In the genomic region with DNA sequence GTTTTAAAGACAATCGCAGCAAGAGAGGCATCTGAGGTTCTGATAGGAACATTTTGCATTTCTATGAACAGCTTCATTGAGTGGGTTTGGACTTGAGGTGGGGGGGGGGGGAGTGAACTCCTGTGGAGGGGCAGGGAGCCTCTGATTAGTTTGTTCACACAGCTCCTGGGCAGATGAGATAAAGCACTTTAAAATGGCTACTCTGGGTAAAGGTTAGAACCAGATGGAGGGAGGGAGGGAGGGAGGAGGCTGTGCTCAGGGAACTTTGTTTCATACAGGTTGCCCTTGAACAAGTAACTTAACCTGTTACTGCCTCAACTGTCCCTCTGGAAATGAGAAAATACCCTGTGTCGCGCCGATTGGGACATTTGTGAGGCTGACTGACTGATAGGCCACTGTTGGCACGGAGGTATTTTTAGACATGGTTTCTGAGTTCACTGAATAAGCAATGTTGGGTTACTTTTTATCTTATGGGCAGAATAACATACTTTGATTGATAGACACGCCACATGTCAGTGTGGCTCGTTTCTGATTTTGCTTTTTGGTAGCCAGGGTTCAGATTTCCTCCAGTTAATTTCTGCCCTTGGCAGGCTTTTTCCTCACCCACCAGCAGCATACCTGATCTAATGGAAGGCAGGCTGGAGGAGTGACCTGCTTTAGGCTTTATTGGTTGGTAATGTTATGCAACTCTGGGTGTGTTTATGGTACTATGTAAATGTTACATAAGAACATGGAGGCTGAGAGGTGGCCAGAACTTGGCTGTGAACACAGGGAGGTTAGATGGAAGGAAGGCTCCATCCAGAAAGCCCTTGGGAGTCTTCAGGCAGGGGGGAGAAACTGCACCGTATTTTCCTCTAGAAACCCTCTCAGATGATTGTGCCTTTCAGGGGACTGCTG, we compare ENCODE assay signal across 9 mouse cellular contexts. TPM values are rescaled to one million over a fixed set of nuclear protein-coding genes. Genes with fewer than 3 reads are reported as not detected.
DNase-seq lines count a peak whose midpoint lies in the region; ATAC-seq lines count a peak whose summit lies in the region.
"Had no signal": no experiment of that assay in that cellular context is flagged by ENCODE, and none has a peak within 500 bp of the region (broad histone marks: within the 10 kb centered on the region; RNA-seq: fewer than 3 reads in every experiment).

No protein-coding gene starts in this region.

- H3K27me3 ChIP-seq in neural tube, embryonic 12.5 days (replicated peaks), result no peaks in the 10 kb centered on the region
- H3K27me3 ChIP-seq in liver, embryonic 13.5 days, result peaks cover 28% of the 10 kb centered on the region

- no peak overlapping the region for H3K27ac ChIP-seq in neural tube, embryonic 12.5 days
- H3K27ac ChIP-seq in liver, embryonic 13.5 days, result peak overlapping the region; percentile 65

- WGBS in neural tube, embryonic 12.5 days, result 71% methylated on average over 8 of the region's 8 CpGs
- 9% methylated on average over 8 of the region's 8 CpGs for WGBS in liver, embryonic 13.5 days (ENCODE audit: insufficient replicate concordance)

- no peak for ATAC-seq in neural tube, embryonic 12.5 days (ENCODE audit: low FRiP score, low read depth)
- ATAC-seq in liver, embryonic 13.5 days (ENCODE audit: low read depth), result peak; percentile 38

- peak overlapping the region; percentile 91 for H3K4me2 ChIP-seq in neural tube, embryonic 12.5 days (replicated peaks)
- peak overlapping the region; percentile 92 for H3K4me2 ChIP-seq in liver, embryonic 13.5 days

- H3K9ac ChIP-seq in neural tube, embryonic 12.5 days, result no peak overlapping the region
- H3K9ac ChIP-seq in liver, embryonic 13.5 days, result 0 out of 2 replicates have a peak overlapping the region, but pooled peaks have one; percentile 23

- H3K4me1 ChIP-seq in neural tube, embryonic 12.5 days, result peaks cover 65% of the 10 kb centered on the region
- peaks cover 74% of the 10 kb centered on the region for H3K4me1 ChIP-seq in liver, embryonic 13.5 days (replicated peaks)

- intact Hi-C loops in heart, postnatal 36 days (cut with DNase I), result no loop called here
- intact Hi-C loops in gastrocnemius, postnatal 36 days (cut with DNase I), result no loop called here

- no peak overlapping the region for H3K4me3 ChIP-seq in neural tube, embryonic 12.5 days
- H3K4me3 ChIP-seq in liver, embryonic 13.5 days (replicated peaks), result no peak overlapping the region

- no peaks in the 10 kb centered on the region for H3K9me3 ChIP-seq in neural tube, embryonic 12.5 days
- no peaks in the 10 kb centered on the region for H3K9me3 ChIP-seq in liver, embryonic 13.5 days (replicated peaks)

- peak; percentile 90 for DNase-seq in heart, adult 11 months
- no peak for DNase-seq in heart, postnatal 36 days
- no peak for DNase-seq in neural tube, embryonic 10.5 days (ENCODE audit: extremely low spot score, low spot score)
- no peak for DNase-seq in liver, embryonic 13.5 days
- no peak for DNase-seq in frontal cortex, postnatal 25 days (ENCODE audit: low spot score in 2 of 2)
- no peak for DNase-seq in thymus, postnatal 25 days
- DNase-seq in gastrocnemius, postnatal 36 days, result no peak
- DNase-seq: thymus, postnatal 4 days had no signal

- H3K36me3 ChIP-seq in neural tube, embryonic 12.5 days, result no peaks in the 10 kb centered on the region
- no peaks in the 10 kb centered on the region for H3K36me3 ChIP-seq in liver, embryonic 13.5 days

RNA-seq across cellular contexts. Expression of a gene that starts 3.2 kb away (rescaled TPM):
- total RNA-seq in heart, postnatal 36 days (2021), result 10 to 100 TPM; 12.6 to 14.6 TPM
- polyA plus RNA-seq in neural tube, embryonic 12.5 days (2016; fragmentation: Nextera tagmentation; extraction: Ambion mirVana), result 15.9 and 17.6 TPM in 2 replicates
- polyA plus RNA-seq in liver, embryonic 13.5 days (2015; fragmentation: Nextera tagmentation; extraction: Ambion mirVana), result 1.0 and 1.6 TPM in 2 replicates
- 10 to 100 TPM; 32.4 to 36.5 TPM for total RNA-seq in gastrocnemius, postnatal 36 days (2021)

RNA-seq across cellular contexts. Expression of a gene that starts 46.9 kb away (rescaled TPM):
- 10 to 100 TPM; 10.7 to 12.0 TPM for total RNA-seq in heart, postnatal 36 days (2021)
- polyA plus RNA-seq in neural tube, embryonic 12.5 days (2016; fragmentation: Nextera tagmentation; extraction: Ambion mirVana), result 9.2 and 13.8 TPM in 2 replicates
- 0.29 and 0.44 TPM in 2 replicates for polyA plus RNA-seq in liver, embryonic 13.5 days (2015; fragmentation: Nextera tagmentation; extraction: Ambion mirVana)
- 1 to 10 TPM; 5.7 to 6.3 TPM for total RNA-seq in gastrocnemius, postnatal 36 days (2021)

RNA-seq across cellular contexts. Expression of a gene that starts 48.7 kb away (rescaled TPM):
- 10 to 100 TPM; 22.3 to 31.1 TPM for total RNA-seq in heart, postnatal 36 days (2021)
- 8.3 and 10.2 TPM in 2 replicates for polyA plus RNA-seq in neural tube, embryonic 12.5 days (2016; fragmentation: Nextera tagmentation; extraction: Ambion mirVana)
- 1.2 and 1.3 TPM in 2 replicates for polyA plus RNA-seq in liver, embryonic 13.5 days (2015; fragmentation: Nextera tagmentation; extraction: Ambion mirVana)
- total RNA-seq in gastrocnemius, postnatal 36 days (2021), result 1 to 10 TPM; 8.5 to 9.2 TPM
